Mouse (Mus musculus) hematopoietic stem cell, adult 5-6 weeks (primary cell): ENCODE results near the gene Rufy3. TPM values are rescaled to one million over a fixed set of nuclear protein-coding genes. Genes with fewer than 3 reads are reported as not detected.
A peak's percentile ranks its signal among the peaks of the same experiment; 100 is the strongest.

Experiments used
- ATAC-seq, 2 experiments: fragments of 125-278 bp in 1 of 2; replicated peaks in 1 of 2; 2 replicates each; pipeline ENCODE4 v1.8.0; 2016 to 2017; ENCODE audit warnings: inconsistent platforms in 2 of 2, mild to moderate bottlenecking in 2 of 2, moderate number of reproducible peaks in 2 of 2, low read depth in 1 of 2, moderate TSS enrichment in 1 of 2; ENCODE audit not compliant: low FRiP score in 2 of 2, poor library complexity in 2 of 2, severe bottlenecking in 2 of 2, insufficient read depth in 1 of 2, low TSS enrichment in 1 of 2
- total RNA-seq: library from RNA; stranded (forward); fragments of 172-1452, 232-1000 nt; gene quantifications from 2 replicates; pipeline ENCODE4 v1.2.3, GENCODE M21; 2017

Gene Rufy3
- total RNA-seq, 1 experiment from 2014 or later: 19.5 TPM

- ATAC-seq: no peak
Observed at GRCm38 (mm10) chr5:88602030-88602429, 37.2 kb downstream of the Rufy3 start.

GRCm38 (mm10) chr5:88602713-88603112 lies 37.9 kb downstream of the Rufy3 start:
- no peak for ATAC-seq

GRCm38 (mm10) chr5:88604046-88604445 lies 39.2 kb downstream of the Rufy3 start:
- no peak for ATAC-seq

GRCm38 (mm10) chr5:88604641-88605358 lies 40.0 kb downstream of the Rufy3 start:
- ATAC-seq: no peak

- ATAC-seq: no peak
Observed at GRCm38 (mm10) chr5:88614129-88614528, 49.3 kb downstream of the Rufy3 start.

GRCm38 (mm10) chr5:88616988-88617387 lies 52.1 kb downstream of the Rufy3 start:
- no peak for ATAC-seq

GRCm38 (mm10) chr5:88627545-88627944 lies 62.7 kb downstream of the Rufy3 start:
- no peak; a peak in 1 of 4 replicates for ATAC-seq

GRCm38 (mm10) chr5:88629125-88629524 lies 64.3 kb downstream of the Rufy3 start:
- no peak for ATAC-seq

- ATAC-seq: no peak
Observed at GRCm38 (mm10) chr5:88629987-88630386, 65.1 kb downstream of the Rufy3 start.

- peak; percentile 78 to 83 for ATAC-seq
Observed at GRCm38 (mm10) chr5:88630883-88631282, 66.0 kb downstream of the Rufy3 start.

- ATAC-seq: no peak
Observed at GRCm38 (mm10) chr5:88631545-88631944, 66.7 kb downstream of the Rufy3 start.

GRCm38 (mm10) chr5:88632463-88632862 lies 67.6 kb downstream of the Rufy3 start:
- ATAC-seq: no peak

GRCm38 (mm10) chr5:88634076-88634475 lies 69.2 kb downstream of the Rufy3 start:
- ATAC-seq: no peak

GRCm38 (mm10) chr5:88642786-88643185 lies 77.9 kb downstream of the Rufy3 start:
- no peak for ATAC-seq

GRCm38 (mm10) chr5:88643491-88643890 lies 78.7 kb downstream of the Rufy3 start:
- no peak for ATAC-seq

GRCm38 (mm10) chr5:88644901-88645300 lies 80.1 kb downstream of the Rufy3 start:
- no peak for ATAC-seq

GRCm38 (mm10) chr5:88645405-88645804 lies 80.6 kb downstream of the Rufy3 start:
- no peak for ATAC-seq

GRCm38 (mm10) chr5:88649250-88650173 lies 84.7 kb downstream of the Rufy3 start:
- no peak for ATAC-seq
